Mouse (Mus musculus): ENCODE results near the gene Ddx19b. TPM values are rescaled to one million over a fixed set of nuclear protein-coding genes. Genes with fewer than 3 reads are reported as not detected.
"Not testable (repeated sequence)": the region's sequence is repeated elsewhere in the genome, so short reads cannot be mapped to it uniquely, and the experiment has no call there.

Ddx19b gene
- total RNA-seq, 1 experiment from 2014 or later, result 12.4 TPM

DNA sequence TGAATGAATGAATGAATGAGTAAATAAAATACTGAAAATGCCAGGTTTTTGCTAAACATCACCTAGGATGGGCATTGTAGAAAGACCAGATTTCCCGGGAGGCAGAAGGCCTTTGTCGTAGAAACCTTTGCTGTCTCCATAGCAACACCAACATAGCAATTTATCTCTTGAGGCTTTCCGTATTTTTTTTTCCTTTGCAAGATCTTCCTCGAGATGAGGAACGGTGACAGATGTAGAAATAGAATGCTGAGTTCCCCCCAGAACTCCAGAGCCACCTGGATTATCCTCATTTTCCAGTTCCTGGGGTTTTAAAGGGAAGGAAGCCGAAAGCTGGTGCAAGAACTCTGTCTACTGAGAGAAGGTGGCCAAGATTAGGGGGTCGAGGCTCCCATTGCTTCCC, 66.9 kb downstream of the Ddx19b start:
- no peak for DNase-seq

DNA sequence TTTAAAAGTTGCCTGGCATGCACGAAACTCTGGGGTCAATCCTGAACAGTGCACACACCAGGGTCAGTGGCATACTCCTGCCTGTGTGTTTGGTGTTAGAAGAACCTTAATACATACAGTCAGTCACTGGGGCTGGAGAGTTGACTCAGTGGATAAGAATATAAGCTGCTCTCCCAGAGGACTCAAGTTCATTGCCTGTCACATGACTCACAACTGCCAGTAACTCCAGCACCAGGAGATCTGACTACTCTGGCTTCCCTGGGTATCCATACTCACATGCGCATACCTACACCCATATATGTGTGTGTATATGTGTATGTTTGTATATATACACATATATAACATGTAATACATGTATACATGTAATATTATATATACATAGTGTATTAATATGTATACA, 68.5 kb downstream of the Ddx19b start:
- DNase-seq, result no peak

DNA sequence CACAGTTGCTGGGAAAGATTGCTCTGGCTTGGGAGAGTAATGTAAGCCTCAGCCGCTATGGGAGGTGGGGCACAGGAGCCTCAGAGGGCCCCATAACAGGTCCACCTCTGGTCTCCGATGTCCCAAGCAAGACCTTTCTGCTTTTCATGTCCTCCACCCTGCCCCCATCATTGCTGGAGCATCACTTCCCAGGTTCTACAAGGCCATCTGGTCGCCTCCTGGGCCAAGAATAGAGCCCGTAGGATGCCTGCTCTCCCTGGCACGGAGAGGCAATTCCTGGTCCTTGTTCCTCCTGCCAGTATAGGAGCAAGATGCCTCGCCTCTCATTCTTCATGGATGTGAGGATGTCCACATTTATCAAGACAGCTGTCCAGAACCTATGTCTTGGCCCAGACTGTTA, 71.6 kb downstream of the Ddx19b start:
- no peak for DNase-seq

DNA sequence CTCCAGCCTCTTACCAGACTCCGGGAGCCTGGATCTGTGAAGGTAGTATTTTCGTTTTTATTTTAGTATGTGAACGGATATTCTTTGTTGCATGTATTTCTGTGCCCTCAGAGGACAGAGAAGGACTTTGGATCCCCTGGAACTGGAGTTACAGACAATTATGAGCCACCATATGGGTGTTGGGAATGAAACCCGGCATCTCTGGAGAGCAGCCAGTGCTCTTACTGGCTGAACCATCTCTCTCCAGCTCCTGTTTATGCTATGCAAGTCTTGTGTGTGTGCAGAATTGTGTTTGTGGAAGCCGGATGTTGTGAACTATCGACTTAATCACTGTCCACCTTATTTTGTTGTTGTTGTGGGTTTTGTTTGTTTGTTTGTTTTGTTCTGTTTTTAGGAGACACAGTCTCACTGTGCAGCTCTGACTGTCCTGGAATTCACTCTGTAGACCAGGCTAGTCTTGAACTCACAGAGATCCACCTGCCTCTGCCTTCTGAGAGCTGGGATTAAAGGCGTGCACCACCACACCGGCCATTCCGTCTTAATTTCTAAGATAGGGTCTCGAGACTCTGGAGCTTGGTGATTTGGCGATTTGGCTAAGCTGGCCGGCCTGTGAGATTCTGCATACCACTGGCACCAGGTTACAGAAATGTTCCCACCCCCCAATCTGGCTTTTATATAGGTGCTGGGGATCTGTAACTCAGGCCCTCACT, 72.3 kb downstream of the Ddx19b start:
- no peak for DNase-seq

DNA sequence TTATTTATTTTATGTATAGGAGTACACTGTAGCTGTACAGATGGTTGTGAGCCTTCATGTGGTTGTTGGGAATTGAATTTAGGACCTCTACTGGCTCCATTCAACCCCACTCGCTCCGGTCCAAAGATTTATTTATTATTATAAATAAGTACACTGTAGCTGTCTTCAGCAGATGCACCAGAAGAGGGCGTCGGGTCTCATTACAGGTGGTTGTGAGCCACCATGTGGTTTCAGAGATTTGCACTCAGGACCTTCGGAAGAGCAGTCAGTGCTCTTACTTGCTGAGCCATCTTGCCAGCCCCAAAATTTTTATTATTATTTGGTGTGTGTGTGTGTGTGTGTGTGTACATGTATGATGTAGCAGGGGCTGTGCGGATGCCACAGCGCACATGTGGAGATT, 73.0 kb downstream of the Ddx19b start:
- DNase-seq, result not testable (repeated sequence)

DNA sequence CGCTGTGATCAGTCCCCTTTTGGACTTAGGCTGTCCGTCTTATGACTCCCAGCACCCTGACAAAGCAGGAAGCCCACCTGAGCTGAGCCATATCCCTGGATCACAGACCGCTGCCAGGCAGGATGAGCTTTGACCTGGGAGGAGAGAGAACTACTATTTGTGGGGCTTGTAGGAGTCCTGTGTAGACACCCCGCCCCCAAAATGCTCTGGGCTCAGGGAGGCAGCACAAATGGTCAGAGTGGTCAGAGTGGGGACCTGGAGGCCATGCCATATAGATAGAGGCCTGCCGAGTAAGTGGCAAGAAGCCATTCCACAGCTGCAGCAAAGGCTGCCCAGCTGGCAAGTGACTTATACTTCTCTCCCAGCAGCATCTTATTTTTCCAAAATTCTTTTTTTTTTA, 73.4 kb downstream of the Ddx19b start:
- no peak for DNase-seq

DNA sequence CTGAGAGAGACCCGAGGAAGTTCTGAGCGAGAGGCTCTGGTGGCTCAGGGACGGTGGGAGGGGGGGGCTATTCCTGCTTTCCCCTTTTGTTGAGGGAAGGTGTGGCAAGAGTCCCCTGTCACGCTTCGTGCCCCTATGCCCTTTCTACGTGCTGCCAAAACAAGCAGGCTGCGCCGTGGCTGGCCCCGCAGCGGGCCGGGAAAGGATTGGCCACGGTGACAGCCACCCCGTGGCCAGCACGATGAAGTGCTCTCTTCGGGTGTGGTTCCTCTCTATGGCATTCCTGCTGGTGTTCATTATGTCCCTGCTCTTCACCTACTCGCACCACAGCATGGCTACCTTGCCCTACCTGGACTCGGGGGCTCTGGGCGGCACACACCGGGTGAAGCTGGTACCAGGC, 74.1 kb downstream of the Ddx19b start:
- no peak for DNase-seq

DNA sequence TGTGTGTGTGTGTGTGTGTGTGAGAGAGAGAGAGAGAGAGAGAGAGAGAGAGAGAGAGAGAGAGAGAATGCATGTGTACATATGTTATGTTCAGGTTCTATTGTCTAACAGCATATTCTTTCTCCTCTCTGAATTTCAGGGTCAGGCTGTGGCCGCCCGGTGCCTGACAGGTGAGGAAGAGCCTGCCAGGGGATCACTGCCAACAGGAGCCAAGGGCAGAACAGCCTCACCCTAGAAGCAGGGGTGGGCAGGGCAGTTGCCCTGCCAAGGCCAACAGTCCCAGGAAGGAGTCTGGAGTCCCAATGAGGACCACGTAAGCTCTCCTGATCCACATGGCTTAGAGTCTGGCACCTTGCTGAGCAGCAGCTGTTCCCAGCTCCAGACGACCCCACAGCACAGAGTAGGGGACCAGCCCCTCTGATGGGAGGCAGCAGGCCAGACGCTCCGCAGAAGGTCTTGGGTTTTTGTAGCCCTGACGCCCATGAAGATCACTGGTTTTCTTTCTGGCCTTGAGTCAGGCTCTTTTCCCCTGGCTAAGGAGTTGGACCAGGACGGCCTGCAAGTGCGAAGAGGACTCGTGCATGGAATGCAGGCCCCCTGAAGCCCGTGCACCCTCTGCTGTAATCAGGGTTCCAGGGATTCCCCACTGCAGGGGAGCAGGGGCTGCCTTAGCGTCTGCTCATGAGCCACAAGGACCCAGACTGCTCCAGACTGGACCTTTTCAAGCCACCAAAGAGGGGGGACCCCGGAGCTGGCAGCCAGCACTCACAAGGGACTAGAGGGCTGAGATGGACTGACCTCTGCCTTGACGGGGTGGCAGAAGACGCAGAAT, 74.7 kb downstream of the Ddx19b start:
- no peak for DNase-seq

DNA sequence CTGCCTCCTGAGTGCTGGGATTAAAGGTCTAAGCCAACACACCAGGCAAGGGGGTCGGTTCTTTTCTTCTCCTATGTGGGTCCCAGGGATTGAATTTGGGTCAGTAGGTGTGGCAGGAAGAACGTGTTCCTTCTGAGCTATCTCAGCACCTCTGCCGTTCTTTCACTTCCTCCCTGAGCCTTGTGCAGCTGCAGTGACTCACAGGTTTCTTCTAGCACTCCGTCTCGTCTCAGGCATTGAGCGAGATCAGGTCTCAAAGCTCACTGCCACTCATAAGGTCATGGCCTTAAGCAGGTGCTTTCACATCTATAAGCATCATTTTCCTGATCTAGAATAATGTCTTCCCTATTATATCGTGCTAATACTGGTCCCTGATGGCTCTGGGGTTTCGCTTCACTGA, 76.8 kb downstream of the Ddx19b start:
- no peak for DNase-seq

Small RNA genes lying within 50 kb of the gene (microRNA-seq; reads per million reads assigned to microRNA genes)
- gene Gm24103, result 0 reads per million in 2 experiments
- gene Mir3473d, result 0.36 to 1.0 reads per million in 2 experiments

Other genes starting within 250 kb of the Ddx19b start
- 21.6 and 38.6 TPM in 2 replicates for gene Il34, start 225.8 kb downstream of the Ddx19b start, total RNA-seq (2021)
- 75.8 and 100 TPM in 2 replicates for gene Cog4, start 185.2 kb downstream of the Ddx19b start, total RNA-seq (2021)
- 81.6 and 86.5 TPM in 2 replicates for gene Sf3b3, start 185.0 kb downstream of the Ddx19b start, total RNA-seq (2021)
- 10.5 and 12.0 TPM in 2 replicates for gene Fuk, start 129.3 kb downstream of the Ddx19b start, total RNA-seq (2021)
- 18.3 and 20.4 TPM in 2 replicates for gene St3gal2, start 111.8 kb downstream of the Ddx19b start, total RNA-seq (2021)
- 39.5 and 50.9 TPM in 2 replicates for gene Ddx19a, start 34.0 kb downstream of the Ddx19b start, total RNA-seq (2021)
- 163 and 173 TPM in 2 replicates for gene Aars, start 1.4 kb upstream of the Ddx19b start, total RNA-seq (2021)
- gene Exosc6, start 24.6 kb upstream of the Ddx19b start, total RNA-seq (2021), result not detected in 2 replicates
- gene Clec18a, start 60.7 kb upstream of the Ddx19b start, total RNA-seq (2021), result not detected in 2 replicates
- gene Pdpr, start 62.9 kb upstream of the Ddx19b start, total RNA-seq (2021), result 33.4 and 43.5 TPM in 2 replicates
- gene Glg1, start 227.5 kb upstream of the Ddx19b start, total RNA-seq (2021), result 112 and 135 TPM in 2 replicates

Measured in adrenal gland, postnatal 25 days (tissue).